Mouse (Mus musculus): ENCODE measurements around the gene Gpt2. TPM values are rescaled to one million over a fixed set of nuclear protein-coding genes. Genes with fewer than 3 reads are reported as not detected.

Gene Gpt2
- polyA plus RNA-seq (2012; fragmentation: generic; extraction: Trizol) = 156 TPM

DNA sequence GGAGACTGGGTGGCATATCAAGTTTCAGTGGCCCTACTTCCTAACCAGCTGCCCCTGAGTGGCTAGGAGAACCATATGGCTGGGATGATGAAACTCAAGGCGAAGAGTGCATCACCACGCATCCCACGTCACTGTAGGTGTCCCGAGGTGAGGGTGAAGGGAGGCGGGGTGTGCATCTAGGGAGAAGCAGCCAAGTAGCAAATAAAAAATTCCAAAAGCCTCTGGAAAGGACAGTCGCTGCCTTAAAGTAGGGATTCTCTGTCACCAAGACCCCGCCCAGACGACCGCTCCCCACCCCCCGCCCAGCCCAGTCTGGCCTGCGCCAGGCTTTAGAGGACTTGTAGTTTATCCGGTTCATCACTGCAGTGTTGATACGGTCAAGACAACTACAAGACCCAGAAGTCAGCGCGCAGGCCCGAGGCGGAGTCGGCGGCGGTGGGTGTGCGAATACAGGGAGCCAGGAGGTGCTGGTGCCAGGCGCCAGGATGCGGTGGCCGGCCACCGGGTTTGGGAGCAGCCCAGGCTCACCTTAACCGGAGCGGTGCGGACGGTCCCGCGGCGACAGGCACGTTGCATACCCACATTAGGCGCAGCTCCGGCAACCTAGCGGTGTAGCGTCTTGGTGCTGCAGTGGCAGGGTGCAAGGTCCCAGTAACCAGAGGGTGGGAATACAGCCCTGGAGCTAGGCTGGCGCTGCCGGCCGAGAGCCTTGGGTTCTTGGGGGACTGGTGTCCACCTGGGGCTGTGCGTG lies at the start of gene Gpt2:
Gene Gpt2 (plus strand): TSS at position 452 of the 751 bp plus-strand sequence.
- peaks cover 20% of the 10 kb centered on the region for H3K36me3 ChIP-seq (ENCODE audit: control insufficient read depth, insufficient read depth)
- H3K4me3 ChIP-seq = peak within 1 kb of the TSS; percentile 99
- H3K4me2 ChIP-seq (ENCODE audit: low read depth) = peak within 1 kb of the TSS; percentile 78
- no peaks in the 10 kb centered on the region for H3K27me3 ChIP-seq (ENCODE audit: control insufficient read depth, insufficient read depth, insufficient read length)
- peaks cover 49% of the 10 kb centered on the region for H3K79me2 ChIP-seq (ENCODE audit: control insufficient read depth, insufficient read depth)
- peak within 1 kb of the TSS; percentile 88 for H3ac ChIP-seq (ENCODE audit: control insufficient read depth, insufficient read length)
- TF ChIP-seq TCF3 (IDR thresholded peaks at IDR 0.05; ENCODE audit: insufficient read length, low read depth) = peak; percentile 23
- peak; percentile 4 to 58 (median 17) for TF ChIP-seq MYOG (IDR thresholded peaks at IDR 0.05; ENCODE audit: control insufficient read depth in 1 of 3, insufficient read depth in 1 of 3, insufficient read length in 2 of 3, low read depth in 2 of 3)
- no peak for TF ChIP-seq E2F4 (IDR thresholded peaks at IDR 0.05; ENCODE audit: insufficient read depth)
- peak; percentile 99 for TF ChIP-seq POLR2A (IDR thresholded peaks at IDR 0.05; ENCODE audit: insufficient read length, low read depth)
- no peak for TF ChIP-seq REST (IDR thresholded peaks at IDR 0.05; ENCODE audit: insufficient read depth, insufficient read length)
- TF ChIP-seq TCF12 (IDR thresholded peaks at IDR 0.05; ENCODE audit: insufficient read depth, poor library complexity, severe bottlenecking) = no peak
- peak; percentile 80 for TF ChIP-seq MAX (IDR thresholded peaks at IDR 0.05; ENCODE audit: low read depth)
- TF ChIP-seq POLR2AphosphoS2 (IDR thresholded peaks at IDR 0.05; ENCODE audit: insufficient read length, low read depth) = peak; percentile 96
- no peak for TF ChIP-seq USF1 (IDR thresholded peaks at IDR 0.05; ENCODE audit: low read depth)
- TF ChIP-seq CEBPB (IDR thresholded peaks at IDR 0.05; ENCODE audit: insufficient read depth, poor library complexity, severe bottlenecking) = peak; percentile 77
- TF ChIP-seq SRF (IDR thresholded peaks at IDR 0.05; ENCODE audit: control insufficient read depth, insufficient read length, low read depth) = no peak
- peak in 2 of 3 experiments; percentile 49 to 60 for TF ChIP-seq MYOD1 (IDR thresholded peaks at IDR 0.05; ENCODE audit: control insufficient read depth in 1 of 3, insufficient read length in 2 of 3, low read depth in 2 of 3)

DNA sequence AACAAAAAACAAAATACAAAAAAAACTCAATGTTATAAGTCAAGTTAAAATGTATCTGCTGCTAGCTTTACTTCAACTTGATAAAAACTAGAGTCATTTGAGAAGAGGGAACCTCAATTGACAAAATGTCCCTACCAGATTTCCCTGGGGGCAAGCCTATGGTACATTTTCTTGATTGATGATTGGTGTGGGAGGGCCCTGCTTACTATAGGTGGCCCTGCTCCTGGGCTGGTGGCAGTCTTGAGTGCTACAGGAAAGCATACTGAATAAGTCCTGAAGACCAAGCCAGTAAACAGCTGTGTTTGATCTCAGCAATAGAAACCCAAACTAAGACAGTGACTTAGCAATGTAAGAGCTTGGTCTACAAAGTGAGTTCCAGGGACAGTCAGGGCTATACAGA lies 48.3 kb upstream of the Gpt2 start:
- Histone ChIP-seq H3ac (ENCODE audit: control insufficient read depth, insufficient read length) (no peak overlapping the region), H3K36me3 (ENCODE audit: control insufficient read depth, insufficient read depth) (no peaks in the 10 kb centered on the region), H3K27me3 (ENCODE audit: control insufficient read depth, insufficient read depth, insufficient read length) (no peaks in the 10 kb centered on the region), H3K79me2 (ENCODE audit: control insufficient read depth, insufficient read depth) (no peaks in the 10 kb centered on the region), H3K4me3 (no peak overlapping the region), H3K4me2 (ENCODE audit: low read depth) (no peak overlapping the region)
- TF ChIP-seq POLR2AphosphoS2 (IDR thresholded peaks at IDR 0.05; ENCODE audit: insufficient read length, low read depth) (no peak), POLR2A (IDR thresholded peaks at IDR 0.05; ENCODE audit: insufficient read length, low read depth) (no peak), REST (IDR thresholded peaks at IDR 0.05; ENCODE audit: insufficient read depth, insufficient read length) (no peak), MAX (IDR thresholded peaks at IDR 0.05; ENCODE audit: low read depth) (no peak), USF1 (IDR thresholded peaks at IDR 0.05; ENCODE audit: low read depth) (no peak), MYOG (IDR thresholded peaks at IDR 0.05; ENCODE audit: control insufficient read depth in 1 of 3, insufficient read depth in 1 of 3, insufficient read length in 2 of 3, low read depth in 2 of 3) (no peak), MYOD1 (IDR thresholded peaks at IDR 0.05; ENCODE audit: control insufficient read depth in 1 of 3, insufficient read length in 2 of 3, low read depth in 2 of 3) (no peak), CEBPB (IDR thresholded peaks at IDR 0.05; ENCODE audit: insufficient read depth, poor library complexity, severe bottlenecking) (no peak), TCF3 (IDR thresholded peaks at IDR 0.05; ENCODE audit: insufficient read length, low read depth) (no peak), SRF (IDR thresholded peaks at IDR 0.05; ENCODE audit: control insufficient read depth, insufficient read length, low read depth) (no peak), E2F4 (IDR thresholded peaks at IDR 0.05; ENCODE audit: insufficient read depth) (no peak), TCF12 (IDR thresholded peaks at IDR 0.05; ENCODE audit: insufficient read depth, poor library complexity, severe bottlenecking) (no peak)

DNA sequence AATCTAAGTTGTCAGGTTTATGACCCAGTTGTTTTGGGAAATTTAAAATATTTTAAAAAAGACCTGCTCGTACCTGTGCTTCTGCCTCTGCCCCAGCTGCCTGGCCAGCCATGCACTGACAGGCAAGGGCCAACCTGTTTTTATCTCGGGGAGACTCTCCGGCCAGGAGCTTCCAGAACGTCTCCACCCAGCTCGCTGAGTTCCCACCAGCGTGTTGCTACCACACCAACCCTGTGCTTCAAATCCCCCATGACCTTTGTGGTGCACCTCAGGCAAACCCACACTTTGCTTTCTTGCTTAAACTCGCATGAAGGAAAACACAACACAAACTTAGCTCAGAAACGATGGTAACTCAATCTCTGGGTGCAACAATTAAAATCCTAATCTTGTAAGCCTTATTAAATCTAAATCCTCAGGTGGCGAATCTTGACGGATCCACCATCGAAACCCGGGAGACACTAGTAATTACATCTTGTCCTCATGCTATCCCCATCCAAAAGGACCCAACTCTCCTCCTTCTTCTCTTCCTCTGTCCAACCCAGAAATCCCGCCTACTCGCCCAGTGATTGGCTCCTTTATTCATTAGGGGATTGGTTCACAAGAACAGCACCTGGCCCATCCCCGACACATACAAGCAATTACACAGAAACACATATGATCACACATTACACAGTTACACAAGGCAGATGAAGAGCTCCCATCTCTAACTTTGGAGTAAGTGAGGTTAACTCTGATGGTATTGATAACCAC lies 46.3 kb upstream of the Gpt2 start:
- H3K36me3 ChIP-seq (ENCODE audit: control insufficient read depth, insufficient read depth) = no peaks in the 10 kb centered on the region
- H3K4me2 ChIP-seq (ENCODE audit: low read depth) = no peak overlapping the region
- H3K27me3 ChIP-seq (ENCODE audit: control insufficient read depth, insufficient read depth, insufficient read length) = no peaks in the 10 kb centered on the region
- TF ChIP-seq CEBPB (IDR thresholded peaks at IDR 0.05; ENCODE audit: insufficient read depth, poor library complexity, severe bottlenecking) = no peak
- no peak overlapping the region for H3K4me3 ChIP-seq
- H3K79me2 ChIP-seq (ENCODE audit: control insufficient read depth, insufficient read depth) = no peaks in the 10 kb centered on the region
- no peak overlapping the region for H3ac ChIP-seq (ENCODE audit: control insufficient read depth, insufficient read length)

DNA sequence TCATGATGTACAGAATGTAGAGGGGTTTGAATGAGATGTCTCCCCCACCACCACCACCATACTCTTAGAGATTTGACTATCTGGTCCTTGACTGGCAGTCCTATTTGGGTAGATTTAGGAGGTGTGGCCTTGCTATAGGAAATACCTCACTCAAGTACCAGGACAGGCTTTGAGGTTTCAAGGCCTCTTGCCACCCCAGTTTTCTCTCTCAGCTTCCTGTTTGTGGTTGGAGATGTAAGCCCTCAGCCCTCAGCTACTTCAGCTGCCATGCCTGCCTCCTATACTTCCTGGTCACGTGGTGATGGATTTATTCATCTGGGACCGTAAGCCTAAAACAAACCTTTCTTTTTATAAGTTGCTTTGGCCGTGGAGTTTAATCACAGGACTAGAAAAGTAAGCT lies 42.0 kb upstream of the Gpt2 start:
- Histone ChIP-seq H3K27me3 (ENCODE audit: control insufficient read depth, insufficient read depth, insufficient read length) (peaks cover 5% of the 10 kb centered on the region), H3K4me3 (no peak overlapping the region), H3K4me2 (ENCODE audit: low read depth) (no peak overlapping the region), H3ac (ENCODE audit: control insufficient read depth, insufficient read length) (no peak overlapping the region), H3K79me2 (ENCODE audit: control insufficient read depth, insufficient read depth) (no peaks in the 10 kb centered on the region), H3K36me3 (ENCODE audit: control insufficient read depth, insufficient read depth) (no peaks in the 10 kb centered on the region)
- TF ChIP-seq E2F4 (IDR thresholded peaks at IDR 0.05; ENCODE audit: insufficient read depth) (no peak), MAX (IDR thresholded peaks at IDR 0.05; ENCODE audit: low read depth) (no peak), USF1 (IDR thresholded peaks at IDR 0.05; ENCODE audit: low read depth) (peak; percentile 18), POLR2A (IDR thresholded peaks at IDR 0.05; ENCODE audit: insufficient read length, low read depth) (no peak)

DNA sequence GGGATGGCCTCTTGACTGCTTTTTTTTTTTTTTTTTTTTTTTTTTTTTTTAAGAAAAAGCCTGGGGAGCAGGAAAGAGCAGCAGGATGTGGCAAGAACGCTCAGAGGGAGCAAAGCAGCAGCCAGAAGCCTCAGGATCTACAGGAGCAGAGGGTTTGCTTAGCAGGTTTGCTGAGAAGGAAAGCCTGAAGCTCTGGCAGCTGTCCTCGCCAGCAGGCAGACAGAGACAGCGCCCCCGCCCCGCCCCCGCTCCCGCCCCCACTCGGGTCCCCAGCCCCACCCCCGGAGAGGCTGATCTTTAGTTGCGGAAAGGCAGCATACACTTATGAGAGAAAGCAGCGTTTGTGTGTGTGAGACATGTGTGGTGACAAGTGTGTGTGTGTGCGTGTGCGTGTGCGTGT lies 40.0 kb upstream of the Gpt2 start:
- H3K4me2 ChIP-seq (ENCODE audit: low read depth) = no peak overlapping the region
- H3K79me2 ChIP-seq (ENCODE audit: control insufficient read depth, insufficient read depth) = no peaks in the 10 kb centered on the region
- H3ac ChIP-seq (ENCODE audit: control insufficient read depth, insufficient read length) = no peak overlapping the region
- no peak overlapping the region for H3K4me3 ChIP-seq
- TF ChIP-seq E2F4 (IDR thresholded peaks at IDR 0.05; ENCODE audit: insufficient read depth) (no peak), TCF12 (IDR thresholded peaks at IDR 0.05; ENCODE audit: insufficient read depth, poor library complexity, severe bottlenecking) (no peak), TCF3 (IDR thresholded peaks at IDR 0.05; ENCODE audit: insufficient read length, low read depth) (no peak), USF1 (IDR thresholded peaks at IDR 0.05; ENCODE audit: low read depth) (no peak), MAX (IDR thresholded peaks at IDR 0.05; ENCODE audit: low read depth) (no peak), MYOD1 (IDR thresholded peaks at IDR 0.05; ENCODE audit: control insufficient read depth in 1 of 3, insufficient read length in 2 of 3, low read depth in 2 of 3) (no peak), SRF (IDR thresholded peaks at IDR 0.05; ENCODE audit: control insufficient read depth, insufficient read length, low read depth) (no peak), REST (IDR thresholded peaks at IDR 0.05; ENCODE audit: insufficient read depth, insufficient read length) (no peak), POLR2A (IDR thresholded peaks at IDR 0.05; ENCODE audit: insufficient read length, low read depth) (no peak), POLR2AphosphoS2 (IDR thresholded peaks at IDR 0.05; ENCODE audit: insufficient read length, low read depth) (no peak), MYOG (IDR thresholded peaks at IDR 0.05; ENCODE audit: control insufficient read depth in 1 of 3, insufficient read depth in 1 of 3, insufficient read length in 2 of 3, low read depth in 2 of 3) (no peak), CEBPB (IDR thresholded peaks at IDR 0.05; ENCODE audit: insufficient read depth, poor library complexity, severe bottlenecking) (no peak)
- no peaks in the 10 kb centered on the region for H3K36me3 ChIP-seq (ENCODE audit: control insufficient read depth, insufficient read depth)
- peaks cover 5% of the 10 kb centered on the region for H3K27me3 ChIP-seq (ENCODE audit: control insufficient read depth, insufficient read depth, insufficient read length)
